Mouse (Mus musculus): ENCODE measurements around the gene Gabrg3. TPM values are rescaled to one million over a fixed set of nuclear protein-coding genes. Genes with fewer than 3 reads are reported as not detected.

Gabrg3 gene
- polyA plus RNA-seq, 1 experiment from 2014 or later: 0.20 TPM

GRCm38 (mm10) chr7:56899762-56900161 lies 487.2 kb downstream of the Gabrg3 start:
- H3K36me3 ChIP-seq: no peaks in the 10 kb centered on the region
- no peak for ATAC-seq (ENCODE audit: insufficient number of reproducible peaks, low FRiP score)
- no peaks in the 10 kb centered on the region for H3K9me3 ChIP-seq (replicated peaks)
- no peak overlapping the region for H3K9ac ChIP-seq
- H3K4me1 ChIP-seq (replicated peaks): no peaks in the 10 kb centered on the region
- H3K27ac ChIP-seq (ENCODE audit: poor library complexity, severe bottlenecking): no peak overlapping the region
- H3K4me2 ChIP-seq: no peak overlapping the region
- no peaks in the 10 kb centered on the region for H3K27me3 ChIP-seq (replicated peaks)
- 69% methylated on average over 4 of the region's 4 CpGs for WGBS
- H3K4me3 ChIP-seq: no peak overlapping the region

- H3K4me1 ChIP-seq (replicated peaks): no peaks in the 10 kb centered on the region
- no peak for ATAC-seq (ENCODE audit: insufficient number of reproducible peaks, low FRiP score)
- no peak overlapping the region for H3K27ac ChIP-seq (ENCODE audit: poor library complexity, severe bottlenecking)
- no peak overlapping the region for H3K9ac ChIP-seq
- WGBS: 82% methylated on average over 1 of the region's 1 CpGs
- no peak overlapping the region for H3K4me2 ChIP-seq
- H3K36me3 ChIP-seq: no peaks in the 10 kb centered on the region
- H3K27me3 ChIP-seq (replicated peaks): no peaks in the 10 kb centered on the region
- H3K4me3 ChIP-seq: no peak overlapping the region
- H3K9me3 ChIP-seq (replicated peaks): 0 out of 2 replicates have a peak, but pooled peaks cover 2% of the 10 kb centered on the region
Measured at GRCm38 (mm10) chr7:56867314-56868075, 519.5 kb downstream of the Gabrg3 start.

- H3K9me3 ChIP-seq (replicated peaks): 0 out of 2 replicates have a peak, but pooled peaks cover 1% of the 10 kb centered on the region
- H3K4me2 ChIP-seq: no peak overlapping the region
- no peak overlapping the region for H3K9ac ChIP-seq
- H3K4me1 ChIP-seq (replicated peaks): no peaks in the 10 kb centered on the region
- no peak overlapping the region for H3K27ac ChIP-seq (ENCODE audit: poor library complexity, severe bottlenecking)
- ATAC-seq (ENCODE audit: insufficient number of reproducible peaks, low FRiP score): no peak
- H3K4me3 ChIP-seq: no peak overlapping the region
- no peaks in the 10 kb centered on the region for H3K27me3 ChIP-seq (replicated peaks)
- no peaks in the 10 kb centered on the region for H3K36me3 ChIP-seq
- 84% methylated on average over 5 of the region's 5 CpGs for WGBS
Measured at GRCm38 (mm10) chr7:56843565-56843964, 543.4 kb downstream of the Gabrg3 start.

GRCm38 (mm10) chr7:56825446-56825845 lies 561.5 kb downstream of the Gabrg3 start:
- no peak for ATAC-seq (ENCODE audit: insufficient number of reproducible peaks, low FRiP score)
- H3K4me1 ChIP-seq (replicated peaks): no peaks in the 10 kb centered on the region
- 78% methylated on average over 6 of the region's 6 CpGs for WGBS

GRCm38 (mm10) chr7:56801841-56802240 lies 585.1 kb downstream of the Gabrg3 start:
- 68% methylated on average over 1 of the region's 1 CpGs for WGBS
- Histone ChIP-seq H3K27me3 (replicated peaks) (no peaks in the 10 kb centered on the region), H3K9me3 (replicated peaks) (no peaks in the 10 kb centered on the region), H3K4me2 (no peak overlapping the region), H3K27ac (ENCODE audit: poor library complexity, severe bottlenecking) (no peak overlapping the region), H3K4me3 (no peak overlapping the region), H3K36me3 (no peaks in the 10 kb centered on the region), H3K4me1 (replicated peaks) (no peaks in the 10 kb centered on the region), H3K9ac (no peak overlapping the region)
- no peak for ATAC-seq (ENCODE audit: insufficient number of reproducible peaks, low FRiP score)

More at GRCm38 (mm10) chr7:56825446-56825845, 561.5 kb downstream of the Gabrg3 start:
- H3K27me3 ChIP-seq (replicated peaks): no peaks in the 10 kb centered on the region
- no peaks in the 10 kb centered on the region for H3K36me3 ChIP-seq
- H3K4me3 ChIP-seq: no peak overlapping the region
- no peaks in the 10 kb centered on the region for H3K9me3 ChIP-seq (replicated peaks)
- H3K4me2 ChIP-seq: no peak overlapping the region
- no peak overlapping the region for H3K9ac ChIP-seq
- H3K27ac ChIP-seq (ENCODE audit: poor library complexity, severe bottlenecking): no peak overlapping the region

GRCm38 (mm10) chr7:56779122-56779521 lies 607.9 kb downstream of the Gabrg3 start:
- no peak for ATAC-seq (ENCODE audit: insufficient number of reproducible peaks, low FRiP score)
- no peak overlapping the region for H3K4me3 ChIP-seq
- H3K9ac ChIP-seq: no peak overlapping the region
- 72% methylated on average over 1 of the region's 1 CpGs for WGBS
- no peak overlapping the region for H3K27ac ChIP-seq (ENCODE audit: poor library complexity, severe bottlenecking)
- no peaks in the 10 kb centered on the region for H3K27me3 ChIP-seq (replicated peaks)
- no peaks in the 10 kb centered on the region for H3K9me3 ChIP-seq (replicated peaks)
- H3K4me1 ChIP-seq (replicated peaks): no peaks in the 10 kb centered on the region
- H3K4me2 ChIP-seq: no peak overlapping the region
- no peaks in the 10 kb centered on the region for H3K36me3 ChIP-seq

DNA sequence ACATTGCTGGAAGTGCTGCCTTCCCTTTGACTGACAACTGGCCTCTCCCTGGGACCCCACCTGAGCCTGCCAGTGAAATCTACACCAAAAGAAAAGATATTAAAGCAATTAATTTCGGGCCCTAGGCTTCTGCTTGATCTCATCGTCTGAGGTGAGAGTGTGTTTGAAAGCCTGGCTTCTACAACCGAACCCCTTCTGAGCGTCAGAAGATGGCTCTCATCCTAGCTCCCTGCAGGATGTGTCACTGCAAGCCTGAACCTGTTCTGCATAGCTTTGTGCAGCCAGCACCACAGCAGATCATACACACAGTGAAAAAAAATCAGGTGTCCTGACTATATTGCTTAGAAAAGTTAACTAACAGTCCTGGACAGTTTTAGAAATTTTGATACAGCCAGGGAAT lies 618.8 kb downstream of the Gabrg3 start:
- WGBS: 57% methylated on average over 4 of the region's 4 CpGs
- H3K9ac ChIP-seq: no peak overlapping the region
- H3K36me3 ChIP-seq: no peaks in the 10 kb centered on the region
- H3K27ac ChIP-seq (ENCODE audit: poor library complexity, severe bottlenecking): no peak overlapping the region
- no peak overlapping the region for H3K4me3 ChIP-seq
- no peaks in the 10 kb centered on the region for H3K4me1 ChIP-seq (replicated peaks)
- H3K9me3 ChIP-seq (replicated peaks): no peaks in the 10 kb centered on the region
- ATAC-seq (ENCODE audit: insufficient number of reproducible peaks, low FRiP score): no peak
- H3K4me2 ChIP-seq: no peak overlapping the region
- H3K27me3 ChIP-seq (replicated peaks): no peaks in the 10 kb centered on the region

- Histone ChIP-seq H3K36me3 (no peaks in the 10 kb centered on the region), H3K4me1 (replicated peaks) (no peaks in the 10 kb centered on the region), H3K27ac (ENCODE audit: poor library complexity, severe bottlenecking) (no peak overlapping the region), H3K27me3 (replicated peaks) (no peaks in the 10 kb centered on the region), H3K9ac (no peak overlapping the region), H3K4me3 (no peak overlapping the region), H3K9me3 (replicated peaks) (no peaks in the 10 kb centered on the region), H3K4me2 (no peak overlapping the region)
- no peak for ATAC-seq (ENCODE audit: insufficient number of reproducible peaks, low FRiP score)
- 69% methylated on average over 1 of the region's 1 CpGs for WGBS
Measured at GRCm38 (mm10) chr7:56767796-56768195, 619.2 kb downstream of the Gabrg3 start.

DNA sequence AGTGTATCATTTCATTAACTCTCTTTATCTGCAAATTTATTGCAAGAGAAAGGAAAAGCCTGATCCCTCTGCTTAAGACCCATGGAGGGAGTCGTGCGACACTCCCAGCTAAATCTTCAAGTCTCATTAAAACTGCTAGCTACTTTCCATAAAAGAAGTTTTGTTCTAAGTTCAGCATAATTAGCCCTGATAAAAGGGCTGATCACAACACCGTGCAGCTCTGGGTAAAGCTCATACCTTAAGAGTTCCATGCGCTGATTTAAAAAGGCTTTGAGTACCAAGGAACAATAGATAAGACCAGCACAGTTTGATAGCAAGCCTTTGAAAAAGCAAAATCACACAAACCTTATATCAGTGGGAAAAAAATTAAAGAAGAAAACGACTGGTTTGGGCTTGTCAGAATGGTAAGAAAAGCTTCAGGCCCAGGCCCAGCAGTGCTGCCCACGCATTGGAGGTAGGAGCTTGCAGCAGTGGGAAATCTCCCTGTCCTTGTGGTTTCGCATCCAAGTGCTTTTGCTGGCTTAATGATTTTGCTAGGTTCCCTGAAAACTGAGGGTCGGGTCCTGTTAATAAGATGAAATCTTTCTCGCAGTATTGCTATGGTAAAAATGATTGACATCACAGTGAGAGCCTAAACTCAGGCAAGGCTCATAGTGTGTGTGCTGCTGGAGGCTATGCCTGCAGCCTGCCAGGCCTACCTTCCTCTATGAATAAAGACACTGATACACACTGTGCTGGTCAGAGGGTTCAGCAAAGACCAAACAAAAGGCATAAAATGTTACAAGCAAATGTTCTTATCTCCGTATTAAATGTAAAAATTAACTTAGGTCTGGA lies 621.2 kb downstream of the Gabrg3 start:
- Histone ChIP-seq H3K4me2 (no peak overlapping the region), H3K27me3 (replicated peaks) (no peaks in the 10 kb centered on the region), H3K4me3 (no peak overlapping the region), H3K27ac (ENCODE audit: poor library complexity, severe bottlenecking) (no peak overlapping the region), H3K36me3 (no peaks in the 10 kb centered on the region), H3K9ac (no peak overlapping the region), H3K9me3 (replicated peaks) (no peaks in the 10 kb centered on the region), H3K4me1 (replicated peaks) (no peaks in the 10 kb centered on the region)
- no peak for ATAC-seq (ENCODE audit: insufficient number of reproducible peaks, low FRiP score)
- WGBS: 54% methylated on average over 10 of the region's 10 CpGs

- ATAC-seq (ENCODE audit: insufficient number of reproducible peaks, low FRiP score): no peak
- Histone ChIP-seq H3K4me1 (replicated peaks) (no peaks in the 10 kb centered on the region), H3K9ac (no peak overlapping the region), H3K4me2 (no peak overlapping the region), H3K27me3 (replicated peaks) (no peaks in the 10 kb centered on the region), H3K27ac (ENCODE audit: poor library complexity, severe bottlenecking) (no peak overlapping the region), H3K9me3 (replicated peaks) (no peaks in the 10 kb centered on the region; the same call in 1 of the 2 replicates), H3K36me3 (no peaks in the 10 kb centered on the region), H3K4me3 (no peak overlapping the region)
- 70% methylated on average over 6 of the region's 6 CpGs for WGBS
Measured at GRCm38 (mm10) chr7:56729225-56729624, 657.8 kb downstream of the Gabrg3 start.
